Mouse (Mus musculus) kidney, postnatal 0 days (tissue): ENCODE measurements at regions not wholly inside any gene's neighbourhood (a gene's known extent, or its start where the extent isn't known, plus 50 kb on each side); places are given as distances from the start of the nearest gene placed in this dataset.
"Not testable (repeated sequence)": the region's sequence is repeated elsewhere in the genome, so short reads cannot be mapped to it uniquely, and the experiment has no call there.

Experiments
- ATAC-seq: fragments of 200-750 bp; cut with Nextera tagmentation; replicated peaks from 2 replicates; pipeline ENCODE4 v1.8.0; 2017; ENCODE audit warnings: low read depth, moderate number of reproducible peaks, moderate TSS enrichment, moderate library complexity; ENCODE audit not compliant: low FRiP score
- DNase-seq: peaks from one replicate; pipeline ENCODE4 v3.0.0-alpha.2; 2016; ENCODE audit warnings: low spot score
- H3K27ac ChIP-seq: fragments of 300-500 bp; sonication (generic); 2 replicates; pipeline ENCODE4 v1.5.1; 2014; ENCODE audit warnings: mild to moderate bottlenecking
- H3K27me3 ChIP-seq: fragments of 300-500 bp; sonication (generic); 2 replicates; pipeline ENCODE4 v1.6.1; 2014; ENCODE audit warnings: low read length, mixed read lengths; ENCODE audit not compliant: insufficient read depth
- H3K36me3 ChIP-seq: fragments of 300-500 bp; sonication (generic); 2 replicates; pipeline ENCODE4 v1.6.1; 2014; ENCODE audit warnings: low read length, mixed read lengths; ENCODE audit not compliant: insufficient read depth
- H3K4me1 ChIP-seq: fragments of 300-500 bp; sonication (generic); replicated peaks from 2 replicates; pipeline ENCODE4 v1.6.1; 2014; ENCODE audit warnings: antibody characterized with exemption, low read length, mixed read lengths; ENCODE audit not compliant: insufficient read depth
- H3K4me2 ChIP-seq: fragments of 300-500 bp; sonication (generic); 2 replicates; pipeline ENCODE4 v1.6.1; 2014; ENCODE audit warnings: mild to moderate bottlenecking, low read length, moderate library complexity, mixed read lengths
- H3K4me3 ChIP-seq: fragments of 300-500 bp; sonication (generic); replicated peaks from 2 replicates; pipeline ENCODE4 v1.5.1; 2014; ENCODE audit warnings: low read depth, low read length
- H3K9ac ChIP-seq: fragments of 300-500 bp; sonication (generic); 2 replicates; pipeline ENCODE4 v1.6.1; 2014; ENCODE audit warnings: low read depth, low read length
- H3K9me3 ChIP-seq: fragments of 300-500 bp; sonication (generic); replicated peaks from 2 replicates; pipeline ENCODE4 v1.6.1; 2016; ENCODE audit warnings: low read length, inconsistent platforms, mixed read lengths
- WGBS: fragments of 180-500 bp; shearing (Covaris S2); extraction: QIAGEN DNeasy Blood & Tissue Kit; methylation state at CpG from one replicate; pipeline ENCODE4 v1.1.7; 2014; 5-methylcytosine and 5-hydroxymethylcytosine counted together

- ATAC-seq, H3K4me1 ChIP-seq, H3K4me2 ChIP-seq, H3K27me3 ChIP-seq, H3K4me3 ChIP-seq, H3K9me3 ChIP-seq, H3K27ac ChIP-seq, H3K9ac ChIP-seq, H3K36me3 ChIP-seq, DNase-seq: not testable (repeated sequence)
- WGBS: 21% methylated on average over 7 of the region's 16 CpGs
Measured at GRCm38 (mm10) chr6:114538185-114538584, 104.7 kb upstream of the Atg7 start.

GRCm38 (mm10) chr6:114550096-114550669, 92.7 kb upstream of the Atg7 start:
- not testable (repeated sequence) for H3K36me3 ChIP-seq

GRCm38 (mm10) chr6:114553072-114553471, 89.8 kb upstream of the Atg7 start:
- ATAC-seq: not testable (repeated sequence)
- WGBS: no CpG with 5 or more reads among the region's 12 CpGs

More at GRCm38 (mm10) chr6:114550096-114550669, 92.7 kb upstream of the Atg7 start:
- DNase-seq, H3K27ac ChIP-seq, H3K4me1 ChIP-seq, ATAC-seq, H3K27me3 ChIP-seq, H3K4me2 ChIP-seq, H3K4me3 ChIP-seq, H3K9ac ChIP-seq, H3K9me3 ChIP-seq: not testable (repeated sequence)
- 33% methylated on average over 22 of the region's 23 CpGs for WGBS

GRCm38 (mm10) chr6:114555186-114555585, 87.7 kb upstream of the Atg7 start:
- H3K4me3 ChIP-seq, H3K4me1 ChIP-seq, H3K4me2 ChIP-seq, H3K9ac ChIP-seq, H3K27ac ChIP-seq, H3K36me3 ChIP-seq, ATAC-seq, H3K9me3 ChIP-seq, H3K27me3 ChIP-seq: not testable (repeated sequence)
- WGBS: no CpG with 5 or more reads among the region's 15 CpGs
- peak; percentile 11 for DNase-seq

More at GRCm38 (mm10) chr6:114553072-114553471, 89.8 kb upstream of the Atg7 start:
- not testable (repeated sequence) for H3K36me3 ChIP-seq, H3K9me3 ChIP-seq, H3K4me3 ChIP-seq, H3K27me3 ChIP-seq, DNase-seq, H3K9ac ChIP-seq, H3K27ac ChIP-seq, H3K4me1 ChIP-seq, H3K4me2 ChIP-seq

- H3K9ac ChIP-seq, H3K4me1 ChIP-seq, H3K27me3 ChIP-seq, H3K4me3 ChIP-seq, H3K36me3 ChIP-seq, H3K4me2 ChIP-seq, H3K9me3 ChIP-seq, ATAC-seq, H3K27ac ChIP-seq: not testable (repeated sequence)
- peak; percentile 62 for DNase-seq
- 19% methylated on average over 6 of the region's 15 CpGs for WGBS
Measured at GRCm38 (mm10) chr6:114577319-114577718, 65.6 kb upstream of the Atg7 start.
